Mouse (Mus musculus): ENCODE results near the gene Tmod4.
"Not testable (repeated sequence)": the region's sequence is repeated elsewhere in the genome, so short reads cannot be mapped to it uniquely, and the experiment has no call there.

The Tmod4 gene

DNA sequence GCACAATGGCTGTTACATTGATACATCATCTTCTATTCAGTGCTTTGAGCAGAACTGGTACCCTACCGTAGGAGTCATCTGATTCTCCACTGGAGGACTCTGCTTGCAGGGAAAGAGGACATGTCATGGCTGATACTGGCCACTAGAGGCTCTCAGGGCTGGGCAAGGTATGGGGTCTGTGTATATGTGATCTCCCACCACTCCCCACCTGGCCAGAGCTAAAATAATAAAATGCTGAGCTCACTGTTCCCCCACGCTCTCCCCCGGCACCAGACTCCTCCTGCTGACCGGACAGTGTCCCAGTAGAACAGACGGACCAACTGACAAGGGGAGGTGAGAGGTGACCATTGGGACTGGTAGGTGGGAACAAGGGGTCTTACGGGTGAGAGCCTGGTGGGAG lies at the start of gene Tmod4:
Gene Tmod4, plus strand, starts transcription at position 231 of the 400 bp plus-strand sequence.
- in situ Hi-C loops (cut with MseI, MboI), result no loop called here

DNA sequence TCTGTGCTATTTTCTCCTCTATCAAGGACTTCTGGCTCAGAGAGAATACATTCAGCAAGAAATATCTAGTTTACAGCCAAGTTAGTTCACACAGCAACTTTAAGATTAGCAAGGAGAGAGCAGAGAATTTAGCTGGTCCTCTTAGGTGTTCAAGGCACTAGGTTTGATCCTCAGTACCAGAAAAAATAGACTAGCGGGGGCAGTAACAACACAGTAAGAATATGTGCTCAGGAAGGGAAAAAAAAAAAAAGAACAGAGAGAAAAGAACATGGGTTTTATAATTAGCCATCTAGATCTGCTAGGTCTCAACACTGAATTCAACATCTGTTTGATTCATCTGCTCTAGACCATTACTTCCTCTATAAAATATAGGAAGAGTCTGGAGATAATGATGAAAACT lies 36.2 kb upstream of the Tmod4 start:
- in situ Hi-C loops (cut with MseI, MboI), result no loop called here

DNA sequence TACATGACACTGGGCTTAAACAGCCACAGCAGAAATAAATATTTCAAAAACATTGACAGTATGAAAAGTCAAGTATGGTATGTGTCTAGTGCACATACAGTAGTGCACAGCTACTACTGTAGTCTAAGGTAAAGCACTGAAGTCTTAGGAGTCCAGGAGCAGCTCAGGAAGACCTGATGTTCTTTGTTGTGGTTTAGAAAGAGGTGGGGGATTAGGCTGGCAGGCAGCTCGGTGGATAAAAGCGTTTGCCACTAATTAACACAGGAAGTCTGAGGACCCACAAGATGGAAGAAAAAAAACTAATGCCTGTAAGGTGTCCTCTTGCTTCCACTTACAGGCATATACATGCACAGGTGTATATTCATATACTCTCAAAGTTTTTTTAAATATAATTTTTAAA lies 23.4 kb upstream of the Tmod4 start:
- in situ Hi-C loops (cut with MseI, MboI), result no loop called here

DNA sequence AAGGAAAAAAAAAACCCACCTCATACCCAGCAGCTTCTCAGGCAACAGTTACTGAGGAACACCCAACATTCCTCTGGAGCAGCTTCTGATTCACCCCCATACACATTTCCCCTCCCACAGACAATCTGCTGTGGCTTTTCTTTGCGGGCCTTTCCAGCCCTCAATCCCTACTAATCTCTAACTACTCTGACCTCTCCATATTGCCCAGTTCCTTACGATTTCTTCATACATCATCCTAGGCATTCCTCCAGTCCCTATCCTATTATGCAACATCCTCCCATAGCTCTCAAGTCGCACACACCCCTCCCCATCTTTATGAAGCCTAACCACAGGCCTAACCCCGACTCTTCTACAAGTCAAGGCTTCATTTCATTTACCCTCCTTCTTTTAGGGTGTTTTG lies 19.2 kb upstream of the Tmod4 start:
- in situ Hi-C loops (cut with MseI, MboI), result no loop called here

DNA sequence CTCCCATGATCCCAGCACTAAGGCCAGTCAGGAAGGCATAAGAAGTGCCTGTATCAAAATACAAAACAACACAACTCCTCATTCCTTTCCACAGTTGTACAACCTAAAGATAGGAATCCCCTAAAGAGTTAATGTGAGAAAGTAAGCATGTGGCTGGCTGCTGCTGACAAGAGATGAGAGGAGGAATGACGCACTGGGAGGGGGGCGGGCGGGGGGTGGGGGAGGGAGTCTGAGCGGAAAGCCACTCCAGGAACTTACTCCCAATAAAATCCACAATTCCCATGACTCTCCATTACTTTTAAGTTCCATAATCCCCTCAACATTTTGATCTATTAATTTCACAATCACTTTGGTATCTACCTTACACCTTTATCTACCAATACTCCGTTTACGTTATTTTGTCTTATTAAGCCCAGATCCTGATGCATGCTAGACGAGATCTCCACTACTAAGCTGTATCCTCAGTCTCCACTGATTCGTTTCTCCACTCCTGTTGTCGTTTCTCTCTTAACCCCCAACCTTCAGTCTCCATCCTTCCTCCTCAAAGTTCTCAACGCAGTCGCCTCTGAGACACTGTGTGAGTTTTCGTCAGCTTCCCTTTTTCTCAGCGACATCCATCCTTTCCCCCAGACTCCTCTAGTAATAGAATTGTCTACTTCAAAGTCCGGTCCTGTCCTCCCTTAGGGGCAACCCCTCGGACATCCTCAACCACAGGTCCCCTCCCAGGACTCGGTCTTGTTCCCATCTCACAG lies 18.5 kb upstream of the Tmod4 start:
- in situ Hi-C loops (cut with MseI, MboI), result no loop called here

DNA sequence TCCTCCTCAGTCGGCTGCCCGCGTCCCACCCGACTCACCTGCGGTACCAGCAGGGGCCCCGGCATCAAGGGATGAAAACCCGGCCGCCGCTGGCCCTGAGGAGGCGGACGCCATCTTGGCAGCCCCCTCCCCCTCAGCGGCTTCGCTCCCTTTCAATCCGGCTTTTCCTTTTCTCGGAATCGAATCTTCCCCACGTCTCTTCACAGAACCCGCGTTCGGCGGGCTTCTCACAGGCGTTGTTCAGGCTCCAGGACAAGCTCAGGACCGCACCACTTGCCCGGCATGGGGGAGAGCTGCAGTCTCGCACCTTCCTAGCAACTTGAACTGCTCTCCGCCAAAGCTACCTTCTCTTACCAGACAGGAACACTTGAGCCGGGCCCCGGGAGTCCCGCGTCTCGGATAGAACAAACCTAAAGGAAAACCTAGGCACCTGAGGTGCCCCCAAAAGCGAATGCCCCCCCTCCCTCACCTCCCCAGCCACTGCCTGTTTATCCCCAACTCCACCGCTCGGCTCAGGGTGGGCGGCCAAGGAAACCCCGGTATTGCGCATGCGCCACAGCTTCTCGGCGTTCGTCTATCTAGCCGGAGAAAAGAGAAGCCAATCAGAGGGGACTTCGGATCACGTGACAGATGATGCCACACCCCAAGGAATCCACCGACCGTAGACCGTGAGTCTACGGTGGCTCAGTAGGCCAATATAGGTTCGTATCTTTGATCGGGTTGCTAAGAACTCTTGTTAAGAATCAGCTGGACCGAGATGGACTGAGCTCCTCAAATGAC lies 17.7 kb upstream of the Tmod4 start, which contains the start of gene Pip5k1a:
Gene Pip5k1a, minus strand, starts transcription at position 593 of the 780 bp plus-strand sequence.
- in situ Hi-C loops (cut with MseI, MboI), result no loop called here

DNA sequence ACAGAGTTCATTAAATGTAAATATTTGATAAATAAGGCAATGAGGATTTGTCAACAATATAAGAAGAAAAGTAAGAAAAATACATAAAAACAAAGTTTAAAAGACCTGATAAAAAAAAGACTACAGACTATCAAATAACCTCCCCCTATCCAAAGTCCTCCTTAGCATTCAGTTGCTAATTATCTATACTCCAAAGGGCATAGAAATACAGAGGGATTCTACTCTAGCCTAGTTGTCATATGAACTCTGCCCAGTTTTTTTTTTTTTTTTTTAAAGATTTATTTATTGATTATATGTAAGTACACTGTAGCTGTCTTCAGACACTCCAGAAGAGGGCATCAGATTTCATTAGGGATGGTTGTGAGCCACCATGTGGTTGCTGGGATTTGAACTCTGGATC lies 17.0 kb upstream of the Tmod4 start:
- in situ Hi-C loops (cut with MseI, MboI), result not testable (repeated sequence)

DNA sequence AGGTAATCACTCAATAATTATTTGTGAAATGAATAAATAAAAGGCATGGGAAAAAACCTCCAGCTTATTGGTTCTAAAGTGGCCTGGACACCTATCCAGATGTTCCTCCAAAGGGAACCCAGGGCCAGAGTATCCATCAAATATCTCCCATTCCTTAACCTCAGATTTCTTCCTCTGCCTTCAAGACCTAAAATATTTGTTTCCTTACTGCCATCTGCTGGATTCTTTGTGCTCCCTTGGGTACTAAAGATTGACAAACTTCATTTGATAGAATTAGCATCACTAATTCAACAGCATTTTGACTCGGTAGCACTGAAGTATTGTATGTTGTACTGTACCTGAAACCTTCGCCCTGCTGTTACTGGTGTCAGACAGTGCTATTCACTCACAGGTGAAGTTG lies 16.4 kb upstream of the Tmod4 start:
- in situ Hi-C loops (cut with MseI, MboI), result no loop called here

DNA sequence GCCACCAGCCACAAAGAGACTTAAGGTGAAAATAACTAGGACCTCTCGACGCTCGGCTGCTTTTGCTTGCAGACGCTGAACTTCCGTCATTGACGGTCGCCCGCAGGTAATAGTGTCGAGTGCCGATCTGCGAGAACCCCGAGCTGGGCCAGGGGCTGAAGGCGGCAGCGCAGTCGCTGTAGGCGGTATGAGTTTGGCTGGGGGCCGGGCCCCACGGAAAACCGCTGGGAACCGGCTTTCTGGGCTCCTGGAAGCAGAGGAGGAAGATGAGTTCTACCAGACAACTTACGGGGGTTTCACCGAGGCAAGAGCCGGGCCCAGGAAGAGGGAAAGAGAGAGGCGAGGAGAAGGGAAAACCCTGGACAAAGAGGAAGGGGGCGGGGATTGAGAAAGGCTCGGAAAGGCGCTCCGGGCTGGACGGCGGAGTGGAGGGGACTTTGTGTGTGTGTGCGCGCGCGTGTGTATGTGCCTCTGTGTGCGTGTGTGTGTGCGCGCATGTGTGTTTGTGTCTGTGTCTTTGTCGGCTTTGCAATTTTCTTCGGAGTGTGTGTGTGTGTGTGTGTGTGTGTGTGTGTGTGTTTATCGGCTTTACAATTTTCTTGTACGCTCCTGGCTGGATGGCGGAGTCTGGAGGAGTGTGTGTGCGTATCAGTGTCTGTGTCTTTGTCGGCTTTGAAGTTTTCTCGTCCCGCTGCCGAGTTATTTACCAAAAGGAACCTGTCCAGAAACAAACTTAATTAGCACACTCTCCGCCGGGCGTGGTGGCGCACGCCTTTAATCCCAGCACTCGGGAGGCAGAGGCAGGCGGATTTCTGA lies 13.2 kb upstream of the Tmod4 start, which contains the start of gene Vps72:
Gene Vps72, plus strand, starts transcription at position 112 of the 816 bp plus-strand sequence.
- in situ Hi-C loops (cut with MseI, MboI), result no loop called here

DNA sequence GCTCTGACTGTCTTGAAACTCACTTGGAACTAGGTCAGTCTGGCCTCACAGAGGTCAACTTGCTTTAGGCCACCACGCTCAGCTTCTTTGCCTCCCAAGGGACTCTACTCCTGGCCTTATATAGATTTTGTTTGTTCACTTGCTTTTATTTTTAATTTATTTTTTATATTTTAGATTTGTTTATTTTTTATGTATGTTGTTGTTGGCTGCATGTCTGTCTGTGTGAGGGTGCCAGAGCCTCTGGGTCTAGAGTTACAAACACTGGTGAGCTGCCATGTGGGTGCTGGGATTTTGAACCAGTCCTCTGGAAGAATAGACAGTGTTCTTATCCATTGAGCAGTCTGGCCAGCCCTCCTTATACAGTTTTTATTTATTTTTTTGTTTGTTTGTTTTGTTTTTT lies 11.5 kb upstream of the Tmod4 start:
- in situ Hi-C loops (cut with MseI, MboI), result no loop called here

DNA sequence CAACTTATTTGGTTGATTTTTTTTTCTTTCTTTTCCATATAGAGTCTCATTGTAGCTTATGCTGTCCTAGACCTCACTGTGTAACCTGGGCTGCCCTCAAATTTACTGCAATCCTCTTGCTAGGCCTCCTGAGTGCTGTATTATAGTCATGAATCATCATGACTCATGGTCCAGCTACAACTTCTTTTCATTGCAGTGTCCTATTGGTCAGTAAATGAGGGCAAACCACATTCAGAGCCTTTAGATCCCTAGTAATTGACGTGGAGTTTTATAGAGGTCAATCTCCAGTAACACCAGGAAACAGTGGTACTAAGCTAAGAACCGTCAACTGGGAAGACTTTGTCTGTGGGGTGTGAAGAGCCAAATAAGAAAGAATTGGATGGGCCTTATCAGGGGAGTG lies 6.5 kb upstream of the Tmod4 start:
- in situ Hi-C loops (cut with MseI, MboI), result no loop called here

DNA sequence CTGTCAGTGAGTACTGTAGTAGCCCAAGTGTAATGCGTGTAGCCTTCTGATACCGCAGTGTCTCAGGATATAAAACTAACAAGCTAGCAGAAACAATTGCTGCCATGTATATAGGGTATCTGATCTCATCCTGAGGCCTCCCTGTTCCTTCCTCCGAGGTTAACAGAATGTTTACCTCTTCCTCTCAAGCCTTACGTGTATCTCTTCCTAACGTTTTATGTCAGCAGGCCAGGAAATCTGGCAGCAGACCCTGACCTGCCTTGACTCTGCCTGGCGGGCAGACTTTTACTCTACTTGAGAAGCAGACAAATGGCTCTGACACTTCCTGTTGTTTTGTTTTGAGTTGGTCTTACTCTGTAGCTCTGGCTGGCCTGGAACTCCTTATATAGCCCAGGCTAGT lies 2.7 kb upstream of the Tmod4 start:
- in situ Hi-C loops (cut with MseI, MboI), result no loop called here

DNA sequence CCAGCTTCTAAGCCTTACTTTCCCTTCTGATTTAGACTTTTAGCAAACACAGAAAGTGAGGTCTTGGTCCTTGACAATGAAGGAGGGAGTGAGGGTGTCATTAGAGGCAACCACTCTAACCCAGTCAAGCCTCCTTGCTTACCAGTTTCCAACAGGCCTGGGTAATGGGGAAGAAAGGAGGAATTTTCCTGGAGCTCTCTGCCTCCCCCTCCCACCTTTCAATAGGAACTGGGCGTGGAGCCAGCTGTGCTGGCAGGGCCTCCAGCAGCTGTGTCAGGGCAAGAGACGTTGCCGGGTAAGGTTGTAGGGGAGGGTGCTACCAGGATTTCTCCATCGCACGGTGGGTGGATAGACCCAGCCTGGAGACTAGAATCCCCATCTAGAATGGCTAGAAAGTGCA lies 696 bp downstream of the Tmod4 start:
- in situ Hi-C loops (cut with MseI, MboI), result no loop called here

DNA sequence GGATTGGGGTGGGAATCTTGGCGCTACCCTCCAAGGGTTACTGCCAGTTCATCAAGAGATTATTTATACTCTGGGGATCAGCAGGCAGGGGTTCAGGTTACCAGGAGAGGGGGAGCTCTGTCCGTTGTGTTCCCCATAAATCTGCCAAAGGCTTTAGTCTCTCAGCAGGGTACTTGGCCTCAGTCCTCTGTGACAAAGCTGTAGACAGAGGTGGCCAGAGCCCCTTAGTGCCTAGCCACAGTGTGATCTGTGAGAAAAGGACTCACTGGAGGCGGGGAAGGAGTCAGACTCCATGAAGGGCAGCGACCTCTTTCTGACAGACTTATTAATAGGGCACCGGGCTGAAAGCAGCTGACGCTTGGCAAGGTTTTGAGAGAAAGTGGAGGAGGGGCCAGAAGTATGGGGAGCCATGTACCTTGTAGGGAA lies 5.0 kb downstream of the Tmod4 start:
- in situ Hi-C loops (cut with MseI, MboI), result no loop called here

DNA sequence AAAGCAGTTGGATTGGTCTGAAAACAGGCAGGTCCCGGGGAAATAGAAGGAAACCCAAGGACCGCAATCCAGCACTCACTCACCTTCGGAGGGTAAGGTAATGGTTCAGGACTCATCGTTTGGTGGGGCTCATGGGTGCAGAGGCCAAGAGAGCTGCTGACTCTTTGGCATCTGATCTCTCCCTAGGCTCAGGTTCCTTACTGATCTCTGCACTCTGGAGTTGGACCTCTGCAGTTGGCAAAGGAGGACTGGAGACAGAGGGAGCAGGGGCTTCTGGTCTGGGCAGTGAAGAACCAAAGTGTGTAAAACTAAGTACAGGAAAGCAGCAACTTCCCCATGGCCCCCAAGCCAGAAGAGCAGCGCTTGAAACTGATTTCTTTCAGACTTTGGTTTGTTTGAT lies 5.8 kb downstream of the Tmod4 start:
- in situ Hi-C loops (cut with MseI, MboI), result no loop called here

DNA sequence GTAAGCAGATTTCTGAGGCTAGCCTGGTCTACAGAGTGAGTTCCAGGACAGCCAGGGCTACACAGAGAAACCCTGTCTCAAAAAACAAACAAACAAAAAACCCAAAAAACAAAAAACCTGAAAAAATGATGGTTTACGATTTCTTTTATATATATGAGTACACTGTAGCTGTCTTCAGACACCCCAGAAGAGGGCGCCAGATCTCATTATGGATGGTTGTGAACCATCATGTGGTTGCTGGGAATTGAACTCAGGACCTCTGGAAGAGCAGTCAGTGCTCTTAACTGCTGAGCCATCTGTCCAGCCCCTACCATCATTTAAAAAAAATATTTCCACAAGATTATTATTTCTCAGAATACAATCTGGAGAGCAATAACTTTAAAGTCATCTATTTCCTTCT lies 8.1 kb downstream of the Tmod4 start:
- in situ Hi-C loops (cut with MseI, MboI), result not testable (repeated sequence)

DNA sequence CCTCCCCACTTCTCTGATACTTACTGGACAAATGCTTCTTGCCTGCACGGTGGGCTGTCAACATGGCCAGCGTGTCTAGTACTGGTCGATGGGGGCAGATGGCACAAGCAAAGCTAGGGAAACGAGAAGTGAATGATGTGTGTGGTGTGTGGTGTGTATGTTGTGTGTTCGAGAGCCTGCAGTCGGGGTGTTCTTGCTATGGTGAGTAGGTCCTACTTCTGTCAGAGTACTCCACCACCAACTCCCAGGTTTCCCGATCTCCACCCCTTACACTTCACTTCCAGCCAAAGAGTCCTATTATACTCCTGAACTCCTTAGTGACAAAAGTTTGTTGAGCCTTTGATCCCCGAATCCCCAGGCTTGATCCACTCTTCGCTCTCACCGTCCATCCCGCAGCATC lies 8.9 kb downstream of the Tmod4 start:
- in situ Hi-C loops (cut with MseI, MboI), result no loop called here

DNA sequence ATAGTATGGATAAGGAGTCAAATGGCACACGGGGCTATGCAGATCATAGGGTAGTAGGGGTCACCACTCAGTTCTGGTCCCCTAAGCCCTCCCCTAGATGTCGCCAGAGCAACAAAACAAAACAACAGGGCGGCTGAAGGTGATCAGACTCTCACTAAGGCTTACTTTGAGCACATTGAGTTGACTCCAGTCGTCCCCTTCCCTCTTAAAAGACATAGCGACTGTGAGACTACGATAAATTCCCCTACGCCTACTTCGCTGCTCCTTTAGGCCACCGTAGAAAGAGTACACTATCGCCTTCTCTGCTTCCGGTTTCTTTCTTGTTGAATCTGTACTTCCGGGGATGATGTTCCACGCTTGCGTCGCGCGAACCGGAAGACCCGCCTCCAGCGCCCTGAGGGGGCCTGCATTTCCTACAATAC lies 9.4 kb downstream of the Tmod4 start, which contains the start of the genes Scnm1 and Lysmd1:
Gene Scnm1, minus strand, starts transcription at position 332 of the 422 bp plus-strand sequence.
Gene Lysmd1, plus strand, starts transcription at position 409 of the 422 bp plus-strand sequence.
- in situ Hi-C loops (cut with MseI, MboI), result no loop called here

DNA sequence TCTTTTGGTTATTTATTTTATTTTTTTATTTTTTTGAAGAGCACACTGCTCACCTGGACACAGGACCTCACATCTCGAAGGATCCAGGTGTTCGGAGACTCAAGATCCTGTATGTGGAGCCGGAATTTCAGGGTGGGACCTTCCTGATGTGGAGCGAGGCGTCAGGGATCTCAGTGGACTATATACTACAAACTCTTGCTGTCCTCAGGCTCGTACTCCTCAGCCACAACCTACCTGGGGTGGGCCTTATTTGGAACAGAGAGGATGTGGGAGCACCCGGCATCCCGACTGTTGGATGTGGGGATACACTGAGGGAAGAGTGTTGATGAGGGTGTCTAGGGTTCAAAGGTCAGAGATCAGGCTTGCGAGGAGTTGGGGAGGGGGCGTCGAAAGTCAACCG lies 9.9 kb downstream of the Tmod4 start:
- in situ Hi-C loops (cut with MseI, MboI), result not testable (repeated sequence)

DNA sequence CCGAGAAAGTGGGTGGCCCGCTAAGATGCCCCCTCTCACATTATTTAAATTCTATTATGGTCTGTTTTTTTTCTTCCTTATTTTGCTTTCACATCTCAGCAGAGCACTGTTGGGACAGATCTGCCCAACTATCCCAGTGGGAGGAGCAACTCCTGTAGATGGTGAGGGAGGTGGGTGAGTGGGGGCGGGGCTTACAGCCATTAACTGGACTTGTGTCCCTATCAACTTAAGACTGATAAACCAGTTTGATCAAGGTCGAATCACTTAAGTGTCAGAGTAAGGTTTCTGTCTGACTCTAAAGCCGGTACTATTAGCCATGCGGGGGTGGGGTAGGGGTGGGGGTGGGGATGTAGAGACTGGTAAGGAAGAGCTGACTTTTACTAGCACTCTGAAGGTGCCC lies 10.7 kb downstream of the Tmod4 start:
- in situ Hi-C loops (cut with MseI, MboI), result no loop called here

DNA sequence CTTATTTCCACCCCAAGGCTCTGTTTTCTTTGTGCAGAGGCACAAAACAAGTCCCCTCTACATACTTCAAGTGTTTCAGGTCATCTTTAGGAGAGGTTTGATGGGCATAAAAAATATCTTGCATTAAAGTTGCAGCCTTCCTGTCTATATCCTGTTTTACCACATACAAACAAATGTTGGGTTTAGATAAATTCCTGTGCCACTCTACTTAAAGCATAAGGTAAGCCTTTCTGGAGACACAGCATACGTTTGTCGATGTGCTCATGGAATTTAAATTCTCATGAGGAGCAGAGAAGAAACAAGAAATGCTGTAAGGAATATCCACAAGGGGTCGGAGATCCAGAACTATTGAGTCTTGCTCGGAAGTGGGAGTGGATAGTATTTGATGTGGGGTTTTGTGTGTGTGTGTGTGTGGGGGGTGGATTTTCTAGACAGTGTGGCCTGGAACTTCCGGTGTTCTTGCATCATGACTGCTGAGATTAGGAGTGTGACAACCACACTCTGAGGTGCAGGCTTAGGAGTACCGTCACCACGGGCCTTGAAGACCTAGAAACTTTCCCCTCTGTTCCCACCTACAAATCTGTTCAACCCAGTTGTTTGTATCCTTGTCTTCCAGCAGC lies 11.3 kb downstream of the Tmod4 start:
- in situ Hi-C loops (cut with MseI, MboI), result no loop called here

All from mouse trophoblast stem cell (cell line).